Comparison of ENCODE assay signal across 12 mouse cellular contexts in the genomic region with DNA sequence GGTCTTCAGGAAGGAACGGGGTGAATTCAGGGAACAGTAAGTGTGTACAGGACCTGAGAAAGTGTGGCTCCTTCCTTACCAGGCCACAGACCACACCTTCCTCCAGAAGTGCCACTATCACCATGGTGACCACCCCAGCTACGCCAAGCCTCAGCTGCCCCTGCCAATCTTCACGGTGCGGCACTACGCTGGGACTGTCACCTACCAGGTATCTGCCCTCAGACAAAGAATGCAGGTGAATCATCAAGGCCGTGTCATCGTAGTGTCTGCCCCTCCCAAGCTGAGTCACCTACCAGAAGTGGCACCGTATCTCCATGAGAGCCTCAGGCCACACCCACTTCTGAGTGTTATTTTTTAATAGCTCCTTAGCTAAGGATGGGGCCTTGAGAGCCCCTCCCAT. TPM values are rescaled to one million over a fixed set of nuclear protein-coding genes. Genes with fewer than 3 reads are reported as not detected.
A peak's percentile ranks its signal among the peaks of the same experiment; 100 is the strongest.
DNase-seq lines count a peak whose midpoint lies in the region; TF ChIP-seq lines count a peak whose summit lies in the region.
"Had no signal": no experiment of that assay in that cellular context is flagged by ENCODE, and none has a peak within 500 bp of the region (broad histone marks: within the 10 kb centered on the region; RNA-seq: fewer than 3 reads in every experiment).

No protein-coding gene starts in this region.

- 56% methylated on average over 8 of the region's 8 CpGs for whole genome bisulfite sequencing in lung, adult 2 months
- WGBS in small intestine, adult 2 months, result 22% methylated on average over 8 of the region's 8 CpGs
- 61% methylated on average over 8 of the region's 8 CpGs for WGBS in heart, adult 2 months

- H3K79me2 ChIP-seq in heart, adult 2 months (replicated peaks; ENCODE audit: control insufficient read depth, insufficient read depth, low read length), result no peaks in the 10 kb centered on the region

- H3K27me3 ChIP-seq in small intestine, adult 2 months (ENCODE audit: control insufficient read depth, insufficient read depth, low read length), result no peaks in the 10 kb centered on the region
- H3K27me3 ChIP-seq in heart, adult 2 months (ENCODE audit: control insufficient read depth, insufficient read depth, low read length), result no peaks in the 10 kb centered on the region
- H3K27me3 ChIP-seq: neural tube, embryonic 15.5 days had no signal

- H3K4me3 ChIP-seq in lung, adult 2 months (replicated peaks; ENCODE audit: extremely low read depth, low read depth, low read length), result no peak overlapping the region
- H3K4me3 ChIP-seq in small intestine, adult 2 months (ENCODE audit: low read depth, low read length), result no peak overlapping the region
- H3K4me3 ChIP-seq in heart, adult 2 months, result no peak overlapping the region
- H3K4me3 ChIP-seq: neural tube, embryonic 15.5 days had no signal

- no peak for TF ChIP-seq EP300 in heart, adult 2 months (IDR thresholded peaks at IDR 0.05; ENCODE audit: insufficient read depth, low read depth, low read length)

- H3K36me3 ChIP-seq in small intestine, adult 2 months (ENCODE audit: control insufficient read depth, insufficient read depth, low read length), result no peaks in the 10 kb centered on the region
- H3K36me3 ChIP-seq in heart, adult 2 months (ENCODE audit: control insufficient read depth, insufficient read depth, low read length), result no peaks in the 10 kb centered on the region
- H3K36me3 ChIP-seq: neural tube, embryonic 15.5 days had no signal

- intact Hi-C loops in heart, postnatal 10 days (cut with DNase I), result loop anchor here (5.0 kb wide), 1 partner anchor 127 kb away; no protein-coding TSS in a partner anchor
- intact Hi-C loops in heart, adult 2 months (cut with DNase I), result no loop called here

- no peaks in the 10 kb centered on the region; the same call in 1 of the 2 replicates for H3K4me1 ChIP-seq in lung, adult 2 months (ENCODE audit: control insufficient read depth, insufficient read depth, low read length)
- H3K4me1 ChIP-seq in small intestine, adult 2 months (ENCODE audit: control insufficient read depth, insufficient read depth, insufficient read length, low read length), result peaks cover 33% of the 10 kb centered on the region
- no peaks in the 10 kb centered on the region for H3K4me1 ChIP-seq in heart, adult 2 months (ENCODE audit: control insufficient read depth, insufficient read depth, low read length)
- H3K4me1 ChIP-seq: neural tube, embryonic 15.5 days had no signal

- TF ChIP-seq CTCF in lung, adult 2 months (IDR thresholded peaks at IDR 0.05; ENCODE audit: insufficient read depth, low read length), result no peak
- no peak for TF ChIP-seq CTCF in small intestine, adult 2 months (IDR thresholded peaks at IDR 0.05; ENCODE audit: extremely low read depth, insufficient read length, insufficient replicate concordance, low read depth, low read length)
- TF ChIP-seq CTCF in heart, adult 2 months (IDR thresholded peaks at IDR 0.05), result no peak

- TF ChIP-seq POLR2A in lung, adult 2 months (IDR thresholded peaks at IDR 0.05; ENCODE audit: borderline replicate concordance, extremely low read depth, low read depth, low read length), result no peak
- TF ChIP-seq POLR2A in small intestine, adult 2 months (IDR thresholded peaks at IDR 0.05; ENCODE audit: low read depth, low read length), result no peak; the same call in 1 of the 2 replicates
- no peak for TF ChIP-seq POLR2A in heart, adult 2 months (IDR thresholded peaks at IDR 0.05; ENCODE audit: insufficient read depth, low read depth, low read length)

- DNase-seq in adrenal gland, adult (ENCODE audit: inconsistent age in 2 of 2, low spot score in 1 of 2), result peak; percentile 37 to 49
- DNase-seq in adrenal gland, postnatal 4 days (ENCODE audit: low spot score in 2 of 2), result no peak
- peak; percentile 12 for DNase-seq in gonadal fat pad, adult 2 months (ENCODE audit: low read depth)
- DNase-seq in lung, adult 2 months, result peak; percentile 57
- no peak for DNase-seq in heart, postnatal 10 days
- DNase-seq in cerebellum, adult 9-10 months, result no peak
- no peak for DNase-seq in heart, adult 2 months
- DNase-seq: cerebellum, adult 18-20 months had no signal

- peak overlapping the region; percentile 98 for H3K27ac ChIP-seq in small intestine, adult 2 months (ENCODE audit: insufficient read depth, low read depth, low read length)
- H3K27ac ChIP-seq in heart, adult 2 months, result no peak overlapping the region
- H3K27ac ChIP-seq: neural tube, embryonic 15.5 days had no signal

- H3K9ac ChIP-seq in heart, adult 2 months (ENCODE audit: low read depth, low read length), result no peak overlapping the region
- H3K9ac ChIP-seq: neural tube, embryonic 15.5 days had no signal

RNA-seq across cellular contexts. Expression of a gene that starts 11.2 kb away (rescaled TPM):
- 1 to 10 TPM; 1.1 to 6.8 TPM for total RNA-seq in adrenal gland, postnatal 4 days (2021)
- 13.1 and 22.6 TPM in 2 replicates for polyA plus RNA-seq in gonadal fat pad, adult 2 months (2012; rRNA removed)
- 5.4 and 7.9 TPM in 2 replicates for polyA plus RNA-seq in lung, adult 2 months (2012; rRNA removed)
- polyA plus RNA-seq in small intestine, adult 2 months (2012; rRNA removed), result 539 and 1,655 TPM in 2 replicates
- total RNA-seq in heart, postnatal 10 days (2021), result under 1 TPM; 0.17 to 0.22 TPM
- total RNA-seq in heart, adult 2 months (2021), result under 1 TPM in 1 of 2 experiments, not detected in 1; 0.05 TPM
- polyA plus RNA-seq in heart, adult 2 months (2012; rRNA removed), result 0.20 and 0.29 TPM in 2 replicates
- total RNA-seq: gastrocnemius, adult 18-20 months had no signal

RNA-seq across cellular contexts. Expression of a gene that starts 30.4 kb away (rescaled TPM):
- total RNA-seq in adrenal gland, postnatal 4 days (2021), result 1 to 10 TPM; 2.1 to 2.3 TPM
- polyA plus RNA-seq in gonadal fat pad, adult 2 months (2012; rRNA removed), result 9.2 and 13.7 TPM in 2 replicates
- polyA plus RNA-seq in lung, adult 2 months (2012; rRNA removed), result 10.3 and 10.8 TPM in 2 replicates
- polyA plus RNA-seq in small intestine, adult 2 months (2012; rRNA removed), result 0.72 and 2.2 TPM in 2 replicates
- 10 to 100 TPM; 28.7 to 43.3 TPM for total RNA-seq in heart, postnatal 10 days (2021)
- 10 to 100 TPM; 10.2 to 17.8 TPM for total RNA-seq in heart, adult 2 months (2021)
- polyA plus RNA-seq in heart, adult 2 months (2012; rRNA removed), result 21.8 and 32.8 TPM in 2 replicates

RNA-seq across cellular contexts. Expression of a gene that starts 42.4 kb away (rescaled TPM):
- 1 to 10 TPM in 1 of 2 experiments, not detected in 1; 1.8 TPM for total RNA-seq in adrenal gland, postnatal 4 days (2021)
- polyA plus RNA-seq in gonadal fat pad, adult 2 months (2012; rRNA removed), result 0.86 and 1.5 TPM in 2 replicates
- 8.5 and 9.1 TPM in 2 replicates for polyA plus RNA-seq in lung, adult 2 months (2012; rRNA removed)
- polyA plus RNA-seq in small intestine, adult 2 months (2012; rRNA removed), result 8.8 and 9.7 TPM in 2 replicates
- total RNA-seq in heart, postnatal 10 days (2021), result under 1 TPM; 0.37 to 0.45 TPM
- total RNA-seq in heart, adult 2 months (2021), result not detected
- 0.29 and 0.35 TPM in 2 replicates for polyA plus RNA-seq in heart, adult 2 months (2012; rRNA removed)
- total RNA-seq: gastrocnemius, adult 18-20 months; layer of hippocampus, adult 18-20 months had no signal

RNA-seq across cellular contexts. Expression of a gene that starts 45.5 kb away (rescaled TPM):
- total RNA-seq in adrenal gland, postnatal 4 days (2021), result 10 to 100 TPM; 15.8 to 25.6 TPM
- polyA plus RNA-seq in gonadal fat pad, adult 2 months (2012; rRNA removed), result 106 and 107 TPM in 2 replicates
- polyA plus RNA-seq in lung, adult 2 months (2012; rRNA removed), result 91.8 and 94.0 TPM in 2 replicates
- 140 and 268 TPM in 2 replicates for polyA plus RNA-seq in small intestine, adult 2 months (2012; rRNA removed)
- total RNA-seq in heart, postnatal 10 days (2021), result 10 to 100 TPM; 17.9 to 18.2 TPM
- 10 to 100 TPM; 18.4 to 20.3 TPM for total RNA-seq in heart, adult 2 months (2021)
- polyA plus RNA-seq in heart, adult 2 months (2012; rRNA removed), result 19.4 and 20.2 TPM in 2 replicates

RNA-seq across cellular contexts. Expression of a gene that starts 54.9 kb away (rescaled TPM):
- 10 to 100 TPM; 25.4 to 26.3 TPM for total RNA-seq in adrenal gland, postnatal 4 days (2021)
- 22.6 and 24.1 TPM in 2 replicates for polyA plus RNA-seq in gonadal fat pad, adult 2 months (2012; rRNA removed)
- polyA plus RNA-seq in lung, adult 2 months (2012; rRNA removed), result 28.9 and 31.3 TPM in 2 replicates
- polyA plus RNA-seq in small intestine, adult 2 months (2012; rRNA removed), result 24.3 and 40.8 TPM in 2 replicates
- 10 to 100 TPM; 10.5 to 15.0 TPM for total RNA-seq in heart, postnatal 10 days (2021)
- 1 to 10 TPM; 7.2 to 9.3 TPM for total RNA-seq in heart, adult 2 months (2021)
- 15.9 and 16.3 TPM in 2 replicates for polyA plus RNA-seq in heart, adult 2 months (2012; rRNA removed)

Comparison
In these comparisons a context has a peak if more than half of its experiments do, and no peak if none do; other contexts are left out.
1. DNase-seq: peak in adrenal gland, adult (2 of 2), gonadal fat pad, adult 2 months (single experiment) and lung, adult 2 months (single experiment); none in adrenal gland, postnatal 4 days (0 of 2), heart, postnatal 10 days (0 of 2), cerebellum, adult 9-10 months (single experiment) and heart, adult 2 months (0 of 2).
2. RNA of a gene that starts 11.2 kb away (polyA plus RNA-seq): 539 to 1,655 TPM in small intestine, adult 2 months; 13.1 to 22.6 TPM in gonadal fat pad, adult 2 months, 5.4 to 7.9 TPM in lung, adult 2 months and 0.20 to 0.29 TPM in heart, adult 2 months; every median in the first group is over 10 times any median in the second.